Mouse (Mus musculus) CD4-positive, CD25-positive, alpha-beta regulatory T cell, adult 2 months (primary cell): Measurements from ENCODE around the gene Olfr287.

ENCODE experiments used
- DNase-seq: peaks from one replicate; pipeline ENCODE4 v3.0.0-alpha.2; 2012; ENCODE audit warnings: low read depth, low spot score

The Olfr287 gene

DNA sequence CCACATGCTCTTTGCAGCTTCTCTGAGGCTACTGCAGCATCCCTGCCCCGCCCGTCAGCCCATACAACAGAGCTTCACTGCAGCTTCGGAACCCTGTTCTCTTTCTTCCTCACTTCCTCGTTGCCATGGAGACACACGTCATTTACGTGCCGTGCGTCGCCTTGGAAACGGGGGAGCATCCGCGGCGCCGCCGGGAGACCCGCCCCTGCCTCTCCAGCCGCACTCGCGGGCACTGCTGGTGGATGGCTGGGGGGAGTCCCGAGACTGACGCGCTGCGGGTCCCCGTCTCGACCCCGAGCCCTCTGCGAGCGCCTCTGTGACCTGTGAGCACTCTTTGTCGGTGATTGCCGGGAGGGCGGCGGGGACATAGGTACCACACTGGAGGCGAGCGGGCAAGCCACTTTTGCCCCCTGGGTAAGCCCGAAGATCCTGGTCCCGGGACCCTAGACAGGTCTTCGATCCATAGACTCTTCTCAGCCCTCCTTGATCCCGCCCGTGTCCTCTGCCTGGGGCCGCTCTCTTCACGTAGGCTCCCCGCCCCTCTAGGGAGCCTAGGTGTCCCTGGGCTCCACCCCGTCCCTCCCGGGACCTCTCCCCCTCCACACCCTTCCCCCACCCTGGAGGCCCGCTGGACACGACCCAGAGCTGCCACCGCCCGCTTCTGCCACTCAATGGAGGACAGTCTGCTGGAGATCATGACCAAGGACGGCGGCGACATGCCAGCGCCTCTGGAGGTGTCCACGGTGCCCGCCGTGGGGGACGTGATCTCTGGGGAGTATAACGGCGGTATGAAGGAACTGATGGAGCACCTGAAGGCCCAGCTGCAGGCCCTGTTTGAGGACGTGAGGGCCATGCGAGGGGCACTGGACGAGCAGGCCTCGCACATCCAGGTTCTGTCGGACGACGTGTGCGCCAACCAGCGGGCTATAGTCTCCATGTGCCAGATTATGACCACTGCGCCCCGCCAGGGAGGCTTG, 52.9 kb downstream of the Olfr287 start:
- peak; percentile 94 for DNase-seq

DNA sequence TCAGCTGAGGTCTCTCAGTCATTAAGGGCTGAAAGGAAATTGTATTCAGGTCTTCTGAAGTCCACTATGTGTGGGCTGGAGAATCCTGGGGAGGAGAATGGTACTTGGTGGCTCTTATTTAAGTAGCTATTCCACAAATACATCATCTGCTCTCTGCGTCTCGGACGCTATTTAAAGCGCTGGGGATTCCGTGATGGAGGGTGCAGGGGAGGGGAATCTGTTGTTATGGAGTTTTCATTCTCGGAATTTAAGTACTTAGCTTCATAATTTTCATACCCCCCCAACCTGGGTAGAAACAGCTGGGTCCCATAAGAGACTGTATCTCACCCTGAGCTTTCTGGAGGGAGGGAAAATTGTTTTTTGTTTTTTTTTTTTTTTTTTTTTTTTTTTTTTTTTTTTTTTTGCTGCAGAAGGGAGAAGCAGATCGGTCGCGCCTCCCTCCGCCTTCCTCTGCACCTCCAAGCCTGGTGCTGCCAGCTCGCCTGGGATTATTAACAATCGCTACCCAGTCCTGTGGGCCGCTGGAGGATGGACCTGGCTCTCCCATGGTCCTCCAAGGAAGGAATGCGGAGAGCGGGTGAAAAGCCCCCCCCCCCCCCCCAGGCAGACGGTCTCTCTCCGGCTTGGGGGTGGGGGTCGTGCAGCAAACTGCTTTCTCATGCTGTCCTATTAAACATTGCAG, 53.8 kb downstream of the Olfr287 start, which contains the start of gene Ccdc184:
Gene Ccdc184 (plus strand): TSS at position 196 of the 682 bp plus-strand sequence.
- DNase-seq = no peak

DNA sequence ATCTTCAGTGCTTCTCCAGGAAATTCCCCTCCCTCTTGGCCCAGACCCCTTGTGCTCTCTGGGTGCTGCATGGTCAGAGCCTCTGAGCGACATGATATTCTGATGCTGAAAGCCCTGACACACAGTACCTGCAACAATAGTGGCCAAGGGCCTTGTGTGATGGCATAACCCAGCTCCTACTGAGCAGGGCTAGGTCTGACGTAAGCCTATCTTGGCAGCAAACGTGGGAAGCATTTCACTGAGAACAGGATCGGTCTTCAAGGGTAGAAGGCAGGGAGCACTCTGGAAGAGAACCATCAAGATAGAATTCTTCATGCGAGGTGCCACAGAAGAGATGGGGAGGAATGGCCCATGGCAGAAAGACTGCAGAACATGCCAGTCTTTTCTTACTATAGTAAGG, 55.3 kb downstream of the Olfr287 start, which contains the start of gene Asb8:
Gene Asb8 (minus strand): TSS at position 101 of the 400 bp plus-strand sequence.
- no peak for DNase-seq

DNA sequence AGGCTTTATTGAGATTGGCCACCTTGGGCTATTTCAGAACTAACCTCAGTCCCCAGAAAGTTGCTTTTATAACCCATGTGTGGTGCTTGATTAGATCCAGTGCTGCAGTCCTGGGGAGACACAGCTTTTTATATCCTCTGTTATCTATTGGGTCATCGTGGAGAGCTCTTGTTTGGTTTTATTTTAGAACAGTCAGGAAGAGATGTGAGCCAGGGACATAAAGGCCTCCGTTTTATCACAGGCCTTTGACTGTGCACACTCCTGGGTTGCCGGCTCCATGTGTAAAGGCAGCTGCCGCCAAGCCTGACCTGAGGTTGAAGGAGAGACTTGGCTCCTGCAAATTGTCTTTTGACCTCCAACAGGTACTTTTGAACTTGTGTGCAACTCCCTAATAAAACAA, 58.3 kb downstream of the Olfr287 start:
- no peak for DNase-seq

DNA sequence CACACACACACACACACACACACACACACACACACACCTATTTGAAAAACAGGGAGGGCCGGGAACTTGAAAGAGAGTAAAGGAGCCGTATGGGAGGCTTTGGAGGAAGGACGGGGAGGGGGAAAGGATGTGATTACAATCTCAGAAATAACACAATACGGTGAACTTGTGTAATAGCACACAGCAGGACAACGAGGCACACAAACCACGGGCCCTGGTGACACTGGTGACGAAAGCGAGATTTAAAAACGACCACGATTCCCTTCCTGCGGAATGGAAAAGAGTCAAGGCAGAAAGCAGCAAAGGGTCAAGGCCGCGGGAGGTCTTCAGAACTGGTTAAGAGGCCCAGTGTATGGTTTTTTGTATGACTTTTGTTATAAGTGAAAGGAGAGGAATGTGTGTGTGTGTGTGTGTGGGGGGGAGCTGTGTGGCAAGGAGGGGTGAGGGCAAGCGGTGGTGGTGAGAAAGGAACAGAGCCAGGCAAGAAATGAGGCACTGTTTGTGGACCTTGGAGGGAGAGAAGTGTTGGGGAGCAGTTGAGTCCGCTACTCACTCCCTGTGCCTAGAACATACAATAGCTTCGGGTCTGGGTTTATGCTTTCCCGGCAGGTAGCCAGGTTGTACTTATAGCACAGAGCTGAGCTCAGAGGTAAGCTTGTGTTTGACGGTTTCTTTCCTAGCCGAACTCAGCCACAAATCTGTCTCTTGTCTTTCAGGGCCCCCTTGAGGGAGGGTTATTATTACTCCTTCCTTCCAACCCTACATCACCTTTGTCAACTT, 59.6 kb downstream of the Olfr287 start:
- no peak for DNase-seq

DNA sequence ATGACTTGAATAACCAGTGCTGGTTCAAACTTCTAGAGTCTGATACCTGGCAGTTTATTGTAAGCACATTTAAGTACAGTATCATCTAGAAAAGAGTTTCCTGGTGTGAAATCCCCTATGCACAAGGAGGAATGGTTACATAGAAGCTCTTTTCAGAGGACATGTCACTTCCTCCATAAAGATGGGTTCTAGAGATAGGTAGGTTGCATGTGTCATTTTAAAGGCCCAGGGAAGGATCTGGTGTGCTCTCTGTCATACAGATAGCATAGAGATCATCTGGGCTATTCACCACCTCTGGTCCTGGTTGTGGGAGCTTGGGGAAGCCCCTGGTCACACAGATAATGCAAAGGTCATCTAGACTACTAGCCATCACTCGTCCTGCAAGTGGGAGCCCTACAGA, 63.6 kb downstream of the Olfr287 start:
- DNase-seq = no peak
